Mouse (Mus musculus) MEL (cell line): ENCODE data around the gene Rassf6. TPM values are rescaled to one million over a fixed set of nuclear protein-coding genes. Genes with fewer than 3 reads are reported as not detected.

Experiments
- DNase-seq: peaks from one replicate; pipeline ENCODE4 v3.0.0; 2011; ENCODE audit warnings: low read depth, low spot score
- H3K27ac ChIP-seq: 2 replicates; pipeline ENCODE4 v1.5.1; 2012; ENCODE audit warnings: low read depth, mild to moderate bottlenecking, control low read depth, low read length, moderate library complexity; ENCODE audit not compliant: control insufficient read depth
- H3K27me3 ChIP-seq, 2 experiments: fragments of 150-350 bp in 1 of 2; sonication (generic) in 1 of 2; 2 replicates each; pipeline ENCODE4 v1.6.1; 2012; ENCODE audit warnings: low read length in 2 of 2, mild to moderate bottlenecking in 2 of 2, improper control_type of control experiment in 1 of 2, moderate library complexity in 1 of 2; ENCODE audit not compliant: insufficient read depth in 2 of 2, control insufficient read depth in 1 of 2
- H3K36me3 ChIP-seq, 2 experiments: 2 replicates each; pipeline ENCODE4 v1.6.1; 2012 to 2014; ENCODE audit warnings: low read length in 2 of 2, improper control_type of control experiment in 1 of 2, inconsistent platforms in 1 of 2, mild to moderate bottlenecking in 1 of 2; ENCODE audit not compliant: insufficient read depth in 2 of 2, control insufficient read depth in 1 of 2
- H3K4me1 ChIP-seq, 2 experiments: fragments of 150-350 bp in 1 of 2; sonication (generic) in 1 of 2; 2 replicates each; pipeline ENCODE4 v1.6.1; 2012; ENCODE audit warnings: low read length in 2 of 2, improper control_type of control experiment in 1 of 2, mild to moderate bottlenecking in 1 of 2; ENCODE audit not compliant: insufficient read depth in 2 of 2, control insufficient read depth in 1 of 2
- H3K4me3 ChIP-seq, 2 experiments: fragments of 150-350 bp in 1 of 2; sonication (generic) in 1 of 2; 2 replicates each; pipeline ENCODE4 v1.5.1; 2012; ENCODE audit warnings: low read depth in 2 of 2, low read length in 2 of 2, mild to moderate bottlenecking in 2 of 2, moderate library complexity in 2 of 2, control low read depth in 1 of 2, improper control_type of control experiment in 1 of 2; ENCODE audit not compliant: control insufficient read depth in 1 of 2, insufficient read depth in 1 of 2
- H3K79me2 ChIP-seq: 2 replicates; pipeline ENCODE4 v1.6.1; 2012; ENCODE audit warnings: mild to moderate bottlenecking, low read length, moderate library complexity; ENCODE audit not compliant: control insufficient read depth, poor library complexity, insufficient read depth
- H3K9ac ChIP-seq: 2 replicates; pipeline ENCODE4 v1.6.1; 2012; ENCODE audit warnings: low read depth, mild to moderate bottlenecking, control low read depth, low read length, moderate library complexity; ENCODE audit not compliant: control insufficient read depth, poor library complexity, severe bottlenecking
- H3K9me3 ChIP-seq: fragments of 150-350 bp; sonication (generic); replicated peaks from 2 replicates; pipeline ENCODE4 v1.6.1; 2012; ENCODE audit warnings: mild to moderate bottlenecking, low read length, improper control_type of control experiment, moderate library complexity; ENCODE audit not compliant: insufficient read depth
- BHLHE40 ChIP-seq: IDR thresholded peaks from 2 replicates; pipeline ENCODE4 v1.6.1; 2012; ENCODE audit warnings: low read depth, mild to moderate bottlenecking, inconsistent platforms, low read length, improper control_type of control experiment, borderline replicate concordance
- CHD1 ChIP-seq: IDR thresholded peaks from 2 replicates; pipeline ENCODE4 v1.6.1; 2012; ENCODE audit warnings: low read depth, mild to moderate bottlenecking, inconsistent platforms, low read length, improper control_type of control experiment
- CTCF ChIP-seq, 3 experiments: IDR thresholded peaks in 2 of 3; conservative IDR thresholded peaks in 1 of 3; 2 replicates each; pipeline ENCODE4 v1.5.1; 2011 to 2012; ENCODE audit warnings: low read length in 3 of 3, low read depth in 2 of 3, mild to moderate bottlenecking in 2 of 3, improper control_type of control experiment in 1 of 3, inconsistent platforms in 1 of 3, mixed read lengths in 1 of 3, moderate library complexity in 1 of 3; ENCODE audit not compliant: control insufficient read depth in 1 of 3, insufficient read depth in 1 of 3, poor library complexity in 1 of 3, severe bottlenecking in 1 of 3
- E2F4 ChIP-seq: IDR thresholded peaks from 2 replicates; pipeline ENCODE4 v1.6.1; 2011; ENCODE audit warnings: low read depth, low read length, improper control_type of control experiment, borderline replicate concordance
- EP300 ChIP-seq, 2 experiments: IDR thresholded peaks; 2 replicates each; pipeline ENCODE4 v1.6.1; 2011; ENCODE audit warnings: improper control_type of control experiment in 2 of 2, low read length in 2 of 2, low read depth in 1 of 2, mild to moderate bottlenecking in 1 of 2
- GATA1 ChIP-seq: IDR thresholded peaks from 2 replicates; pipeline ENCODE4 v1.6.1; 2011; ENCODE audit warnings: low read depth, low read length, improper control_type of control experiment
- KAT2A ChIP-seq: conservative IDR thresholded peaks from 2 replicates; pipeline ENCODE4 v1.6.1; 2012; ENCODE audit warnings: low read depth, low read length, improper control_type of control experiment, inconsistent platforms
- MAFK ChIP-seq: IDR thresholded peaks from 2 replicates; pipeline ENCODE4 v1.6.1; 2011; ENCODE audit warnings: low read depth, mild to moderate bottlenecking, low read length, improper control_type of control experiment, borderline replicate concordance
- MAX ChIP-seq: IDR thresholded peaks from 2 replicates; pipeline ENCODE4 v1.6.1; 2011; ENCODE audit warnings: low read length, improper control_type of control experiment
- MAZ ChIP-seq: IDR thresholded peaks from 2 replicates; pipeline ENCODE4 v1.6.1; 2012; ENCODE audit warnings: low read depth, mild to moderate bottlenecking, inconsistent platforms, low read length, improper control_type of control experiment
- MEF2A ChIP-seq: IDR thresholded peaks from 2 replicates; pipeline ENCODE4 v1.6.1; 2014; ENCODE audit warnings: low read depth, mild to moderate bottlenecking, inconsistent platforms, low read length, improper control_type of control experiment; ENCODE audit not compliant: poor library complexity, insufficient replicate concordance, severe bottlenecking; ENCODE audit errors: extremely low read depth
- MYB ChIP-seq: IDR thresholded peaks from 2 replicates; pipeline ENCODE4 v1.6.1; 2011; ENCODE audit warnings: mild to moderate bottlenecking, low read depth, low read length, improper control_type of control experiment
- MYC ChIP-seq: IDR thresholded peaks from 2 replicates; pipeline ENCODE4 v1.6.1; 2011; ENCODE audit warnings: low read depth, mild to moderate bottlenecking, low read length, improper control_type of control experiment, moderate library complexity
- NELFE ChIP-seq: IDR thresholded peaks from 2 replicates; pipeline ENCODE4 v1.6.1; 2011; ENCODE audit warnings: low read depth, low read length, improper control_type of control experiment
- POLR2AphosphoS2 ChIP-seq: IDR thresholded peaks from 2 replicates; pipeline ENCODE4 v1.6.1; 2011; ENCODE audit warnings: low read length, improper control_type of control experiment
- POLR2AphosphoS5 ChIP-seq: IDR thresholded peaks from 2 replicates; pipeline ENCODE4 v1.6.1; 2012; ENCODE audit warnings: low read depth, borderline replicate concordance, mild to moderate bottlenecking, inconsistent platforms, low read length, moderate library complexity, mixed read lengths
- RAD21 ChIP-seq: IDR thresholded peaks from 2 replicates; pipeline ENCODE4 v1.6.1; 2011; ENCODE audit warnings: mild to moderate bottlenecking, low read depth, low read length, improper control_type of control experiment
- SIN3A ChIP-seq: IDR thresholded peaks from 2 replicates; pipeline ENCODE4 v1.6.1; 2012; ENCODE audit warnings: low read length, improper control_type of control experiment, inconsistent platforms
- TAL1 ChIP-seq: IDR thresholded peaks from 2 replicates; pipeline ENCODE4 v1.6.1; 2012; ENCODE audit warnings: mild to moderate bottlenecking, inconsistent platforms, low read length, moderate library complexity, mixed read lengths
- TBP ChIP-seq: IDR thresholded peaks from 2 replicates; pipeline ENCODE4 v1.8.0; 2011; ENCODE audit warnings: low read depth, low read length, improper control_type of control experiment
- USF1 ChIP-seq: IDR thresholded peaks from 2 replicates; pipeline ENCODE4 v1.6.1; 2014; ENCODE audit warnings: low read depth, mild to moderate bottlenecking, inconsistent platforms, low read length, improper control_type of control experiment, moderate library complexity
- USF2 ChIP-seq, 2 experiments: IDR thresholded peaks; 2 replicates each; pipeline ENCODE4 v1.6.1; 2011 to 2012; ENCODE audit warnings: improper control_type of control experiment in 2 of 2, low read length in 2 of 2, borderline replicate concordance in 1 of 2, inconsistent platforms in 1 of 2, low read depth in 1 of 2, mild to moderate bottlenecking in 1 of 2; ENCODE audit not compliant: insufficient read depth in 1 of 2
- ZC3H11A ChIP-seq: IDR thresholded peaks from 2 replicates; pipeline ENCODE4 v1.6.1; 2012; ENCODE audit warnings: low read depth, mild to moderate bottlenecking, inconsistent platforms, low read length, improper control_type of control experiment
- ZKSCAN1 ChIP-seq: IDR thresholded peaks from 2 replicates; pipeline ENCODE4 v1.6.1; 2012; ENCODE audit warnings: low read depth, mild to moderate bottlenecking, inconsistent platforms, low read length, improper control_type of control experiment, moderate library complexity
- ZMIZ1 ChIP-seq: IDR thresholded peaks from 2 replicates; pipeline ENCODE4 v1.6.1; 2012; ENCODE audit warnings: low read depth, mild to moderate bottlenecking, inconsistent platforms, low read length, improper control_type of control experiment, moderate library complexity
- ZNF384 ChIP-seq: IDR thresholded peaks from 2 replicates; pipeline ENCODE4 v1.6.1; 2012; ENCODE audit warnings: low read depth, mild to moderate bottlenecking, inconsistent platforms, low read length, improper control_type of control experiment
- polyA plus RNA-seq, 2 experiments: library from polyadenylated mRNA; stranded (reverse) in 1 of 2; unstranded in 1 of 2; fragments of >175 nt in 1 of 2; fragments of >200 nt in 1 of 2; gene quantifications; 2 replicates each; pipeline versions ENCODE4 v1.2.1 to v1.2.4; 2012; ENCODE audit warnings: low replicate concordance in 2 of 2, low read depth in 1 of 2; ENCODE audit not compliant: insufficient read length in 2 of 2, insufficient read depth in 1 of 2, missing spikeins in 1 of 2
- total RNA-seq: library from RNA; depleted of rRNA; stranded (reverse); fragments of 300-350 nt; gene quantifications from 2 replicates; pipeline ENCODE4 v1.2.3, GENCODE M21; 2012

Rassf6 gene
- total and polyA plus RNA-seq, 3 experiments = 0.39 TPM; not detected in 2

DNA sequence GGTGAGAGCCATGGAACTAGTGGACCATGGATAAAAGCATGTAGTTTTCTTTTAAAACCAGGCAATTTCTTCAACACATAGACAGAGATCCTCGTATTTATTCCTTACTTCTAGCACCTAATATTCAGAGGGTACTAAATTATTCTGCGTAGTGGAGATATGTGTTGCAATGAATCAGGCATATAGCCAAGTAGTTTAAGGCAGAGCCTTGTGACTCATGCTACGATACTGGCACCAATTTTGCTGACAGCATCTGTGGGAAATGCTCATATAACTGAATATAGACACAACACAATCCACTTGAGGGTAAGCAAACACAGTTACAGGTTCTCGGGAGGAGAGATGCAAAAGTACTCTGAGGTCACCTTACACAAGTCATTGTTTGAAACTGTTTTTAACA is 41.4 kb upstream of the Rassf6 start:
- peak; percentile 34 for DNase-seq
- Histone ChIP-seq H3K9me3 (no peaks in the 10 kb centered on the region), H3K4me3 (no peak overlapping the region), H3K79me2 (no peaks in the 10 kb centered on the region), H3K4me1 (peaks cover 0 to 3% of the 10 kb centered on the region in 2 experiments; a peak in 1 of 4 replicates), H3K36me3 (no peaks in the 10 kb centered on the region), H3K27me3 (no peaks in the 10 kb centered on the region), H3K27ac (no peak overlapping the region), H3K9ac (no peak overlapping the region)
- no peak for TF ChIP-seq POLR2AphosphoS2
- TF ChIP-seq TAL1 = no peak
- TF ChIP-seq ZC3H11A = no peak
- TF ChIP-seq MAX = no peak
- no peak for TF ChIP-seq ZMIZ1
- no peak for TF ChIP-seq BHLHE40
- no peak for TF ChIP-seq MAZ

DNA sequence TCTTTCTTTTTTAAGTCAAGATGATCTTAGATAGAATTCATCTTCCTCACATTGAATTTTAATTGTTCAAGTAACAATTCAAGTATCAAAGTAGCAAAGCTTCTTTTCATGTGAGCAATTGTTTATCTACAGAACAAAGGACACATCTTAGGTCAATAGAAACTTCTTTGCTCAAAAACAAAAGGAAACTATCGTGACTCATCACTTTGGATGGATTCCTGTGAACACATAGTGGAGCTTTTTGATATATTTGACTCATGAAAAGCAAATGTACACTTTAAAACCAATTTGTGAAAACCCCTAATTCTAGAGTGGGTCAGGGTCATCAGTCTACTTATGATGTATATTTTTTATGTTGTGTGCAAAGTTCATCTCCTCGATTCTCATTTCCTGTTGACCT is 37.1 kb upstream of the Rassf6 start:
- no peak overlapping the region for H3K27ac ChIP-seq

DNA sequence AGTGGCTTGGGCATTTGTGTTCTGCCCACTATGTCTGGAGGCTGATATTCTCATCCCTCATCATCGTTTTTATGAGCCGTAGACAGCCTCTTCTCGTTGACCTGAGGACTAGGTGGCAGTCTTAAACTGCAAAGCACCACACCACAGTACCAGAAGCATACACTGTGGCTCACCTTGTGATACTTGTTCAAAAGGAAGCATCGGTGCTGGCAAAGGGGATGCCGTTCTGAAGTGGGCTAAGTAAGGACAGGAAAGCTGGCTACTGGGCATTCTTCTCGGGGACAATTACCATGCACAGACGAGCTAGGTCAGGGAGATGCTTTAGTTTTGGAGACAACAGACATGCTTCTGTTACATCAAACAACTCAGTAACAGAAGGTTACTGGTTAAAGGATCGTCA is 21.4 kb upstream of the Rassf6 start:
- Histone ChIP-seq H3K79me2 (no peaks in the 10 kb centered on the region), H3K9ac (no peak overlapping the region), H3K36me3 (no peaks in the 10 kb centered on the region)
- TF ChIP-seq EP300 (IDR thresholded peaks at IDR 0.05; ENCODE audit: low read depth in 1 of 2, low read length in 2 of 2) (no peak), E2F4 (no peak), MAFK (no peak), ZKSCAN1 (no peak), RAD21 (no peak), MAX (no peak), ZNF384 (no peak), TAL1 (no peak), SIN3A (no peak), USF2 (IDR thresholded peaks at IDR 0.05; ENCODE audit: borderline replicate concordance in 1 of 2, insufficient read depth in 1 of 2, low read depth in 1 of 2, low read length in 2 of 2) (no peak), GATA1 (no peak), POLR2AphosphoS5 (no peak), MEF2A (no peak), KAT2A (no peak), CTCF (IDR thresholded peaks at IDR 0.05 in 2 of 3, conservative IDR thresholded peaks at IDR 0.05 in 1 of 3; ENCODE audit: control insufficient read depth in 1 of 3, insufficient read depth in 1 of 3, low read depth in 2 of 3, low read length in 3 of 3, poor library complexity in 1 of 3, severe bottlenecking in 1 of 3) (no peak), USF1 (no peak), TBP (no peak), CHD1 (no peak), MYB (no peak)
- TF ChIP-seq, all 39 proteins: peak for 0
- no peaks in the 10 kb centered on the region for H3K4me1 ChIP-seq
- no peak overlapping the region for H3K27ac ChIP-seq
- no peaks in the 10 kb centered on the region for H3K9me3 ChIP-seq
- H3K27me3 ChIP-seq = no peaks in the 10 kb centered on the region; a peak in 1 of 4 replicates
- no peak overlapping the region for H3K4me3 ChIP-seq
- no peak for DNase-seq

More for the DNA sequence above, 37.1 kb upstream of the Rassf6 start:
- DNase-seq = no peak
- H3K79me2 ChIP-seq = no peaks in the 10 kb centered on the region
- H3K27me3 ChIP-seq = no peaks in the 10 kb centered on the region; a peak in 2 of 4 replicates
- H3K4me3 ChIP-seq = no peak overlapping the region
- no peaks in the 10 kb centered on the region; a peak in 1 of 4 replicates for H3K4me1 ChIP-seq
- no peak overlapping the region for H3K9ac ChIP-seq
- H3K9me3 ChIP-seq = no peaks in the 10 kb centered on the region
- TF ChIP-seq RAD21 = no peak
- no peak for TF ChIP-seq MEF2A
- no peak for TF ChIP-seq MYC
- TF ChIP-seq NELFE = no peak
- no peaks in the 10 kb centered on the region for H3K36me3 ChIP-seq
